Comparison of ENCODE assay signal across 18 mouse cellular contexts in genomic region chr10:45100473-45100872, GRCm38 (mm10). TPM values are rescaled to one million over a fixed set of nuclear protein-coding genes. Genes with fewer than 3 reads are reported as not detected.
DNase-seq lines count a peak whose midpoint lies in the region; ATAC-seq and TF ChIP-seq lines count a peak whose summit lies in the region.
"Had no signal": no experiment of that assay in that cellular context is flagged by ENCODE, and none has a peak within 500 bp of the region (broad histone marks: within the 10 kb centered on the region; RNA-seq: fewer than 3 reads in every experiment).

No protein-coding gene starts in this region.

- no peak for TF ChIP-seq CTCF in kidney, postnatal 0 days (IDR thresholded peaks at IDR 0.05; ENCODE audit: low read depth)

- no peaks in the 10 kb centered on the region for H3K27me3 ChIP-seq in kidney, embryonic 15.5 days
- no peaks in the 10 kb centered on the region for H3K27me3 ChIP-seq in kidney, postnatal 0 days (ENCODE audit: insufficient read depth, low read length)
- H3K27me3 ChIP-seq in liver, embryonic 12.5 days (replicated peaks), result no peaks in the 10 kb centered on the region
- H3K27me3 ChIP-seq in forebrain, embryonic 11.5 days (ENCODE audit: control insufficient read depth, insufficient read depth, low read length), result no peaks in the 10 kb centered on the region
- H3K27me3 ChIP-seq: embryonic facial prominence, embryonic 12.5 days; hindbrain, embryonic 15.5 days; midbrain, embryonic 12.5 days had no signal

- peak; percentile 39 for DNase-seq in kidney, adult 18-20 months
- no peak for DNase-seq in kidney, postnatal 0 days (ENCODE audit: low spot score)
- no peak for DNase-seq in forebrain, embryonic 11.5 days (ENCODE audit: low spot score)
- no peak for DNase-seq in right cerebral cortex, adult 2 months (ENCODE audit: low spot score in 2 of 2)
- DNase-seq: adrenal gland, postnatal 10 days; cerebellum, adult 2 months; gastrocnemius, postnatal 10 days; lung, embryonic 14.5 days; thymus, postnatal 36 days had no signal

- WGBS in kidney, embryonic 15.5 days, result 81% methylated on average over 11 of the region's 11 CpGs
- 73% methylated on average over 11 of the region's 11 CpGs for WGBS in kidney, postnatal 0 days
- WGBS in liver, embryonic 12.5 days (ENCODE audit: insufficient replicate concordance), result 74% methylated on average over 11 of the region's 11 CpGs
- 92% methylated on average over 11 of the region's 11 CpGs for WGBS in forebrain, embryonic 11.5 days

- peaks cover 12% of the 10 kb centered on the region for H3K4me1 ChIP-seq in kidney, embryonic 15.5 days
- 0 out of 2 replicates have a peak, but pooled peaks cover 5% of the 10 kb centered on the region for H3K4me1 ChIP-seq in kidney, postnatal 0 days (replicated peaks; ENCODE audit: insufficient read depth, low read length)
- H3K4me1 ChIP-seq in liver, embryonic 12.5 days, result peaks cover 14% of the 10 kb centered on the region
- no peaks in the 10 kb centered on the region for H3K4me1 ChIP-seq in forebrain, embryonic 11.5 days (replicated peaks; ENCODE audit: control insufficient read depth, insufficient read depth, low read length)
- H3K4me1 ChIP-seq: embryonic facial prominence, embryonic 12.5 days; limb, embryonic 10.5 days had no signal

- no peak overlapping the region for H3K4me3 ChIP-seq in kidney, embryonic 15.5 days (replicated peaks)
- H3K4me3 ChIP-seq in kidney, postnatal 0 days (replicated peaks; ENCODE audit: low read depth, low read length), result no peak overlapping the region
- H3K4me3 ChIP-seq in liver, embryonic 12.5 days, result no peak overlapping the region
- H3K4me3 ChIP-seq in forebrain, embryonic 11.5 days (ENCODE audit: low read depth, low read length), result no peak overlapping the region
- H3K4me3 ChIP-seq: embryonic facial prominence, embryonic 12.5 days; hindbrain, embryonic 15.5 days; layer of hippocampus, adult 2 months; limb, embryonic 10.5 days; midbrain, embryonic 12.5 days had no signal

- peaks cover 58% of the 10 kb centered on the region for H3K36me3 ChIP-seq in kidney, embryonic 15.5 days
- peaks cover 12% of the 10 kb centered on the region for H3K36me3 ChIP-seq in kidney, postnatal 0 days (ENCODE audit: insufficient read depth, low read length)
- peaks cover 55% of the 10 kb centered on the region for H3K36me3 ChIP-seq in liver, embryonic 12.5 days
- peaks cover 5% of the 10 kb centered on the region; the same call in 1 of the 2 replicates for H3K36me3 ChIP-seq in forebrain, embryonic 11.5 days (ENCODE audit: control insufficient read depth, insufficient read depth, low read length)

- no peak overlapping the region for H3K9ac ChIP-seq in kidney, embryonic 15.5 days
- no peak overlapping the region for H3K9ac ChIP-seq in kidney, postnatal 0 days (ENCODE audit: low read depth, low read length)
- H3K9ac ChIP-seq in liver, embryonic 12.5 days, result no peak overlapping the region
- H3K9ac ChIP-seq in forebrain, embryonic 11.5 days (ENCODE audit: low read length), result no peak overlapping the region
- H3K9ac ChIP-seq: embryonic facial prominence, embryonic 12.5 days; hindbrain, embryonic 15.5 days; lung, embryonic 14.5 days; midbrain, embryonic 12.5 days had no signal

- no peak for ATAC-seq in kidney, embryonic 15.5 days (replicated peaks; ENCODE audit: low FRiP score)
- ATAC-seq in kidney, postnatal 0 days (replicated peaks; ENCODE audit: low FRiP score, low read depth), result 0 out of 2 replicates have a peak, but pooled peaks have one; percentile 30
- peak; percentile 49; the same call in 1 of the 2 replicates for ATAC-seq in liver, embryonic 12.5 days
- no peak for ATAC-seq in forebrain, embryonic 11.5 days (replicated peaks; ENCODE audit: low FRiP score)
- ATAC-seq in megakaryocyte progenitor cell, adult 5-6 weeks (replicated peaks; ENCODE audit: poor library complexity), result no peak

- H3K27ac ChIP-seq in kidney, embryonic 15.5 days, result no peak overlapping the region
- no peak overlapping the region for H3K27ac ChIP-seq in kidney, postnatal 0 days
- H3K27ac ChIP-seq in liver, embryonic 12.5 days, result no peak overlapping the region
- no peak overlapping the region for H3K27ac ChIP-seq in forebrain, embryonic 11.5 days (ENCODE audit: low read depth, low read length)
- H3K27ac ChIP-seq: embryonic facial prominence, embryonic 12.5 days; hindbrain, embryonic 15.5 days; layer of hippocampus, adult 2 months; limb, embryonic 10.5 days; macrophage; midbrain, embryonic 12.5 days had no signal

- H3K9me3 ChIP-seq in kidney, embryonic 15.5 days (replicated peaks), result no peaks in the 10 kb centered on the region
- no peaks in the 10 kb centered on the region for H3K9me3 ChIP-seq in kidney, postnatal 0 days (replicated peaks; ENCODE audit: low read length)
- 0 out of 2 replicates have a peak, but pooled peaks cover 3% of the 10 kb centered on the region for H3K9me3 ChIP-seq in liver, embryonic 12.5 days (replicated peaks)
- H3K9me3 ChIP-seq in forebrain, embryonic 11.5 days (ENCODE audit: control insufficient read depth, low read length), result no peaks in the 10 kb centered on the region
- H3K9me3 ChIP-seq: embryonic facial prominence, embryonic 12.5 days; hindbrain, embryonic 15.5 days; limb, embryonic 10.5 days had no signal

- no peak overlapping the region for H3K4me2 ChIP-seq in kidney, embryonic 15.5 days
- no peak overlapping the region for H3K4me2 ChIP-seq in kidney, postnatal 0 days (ENCODE audit: low read length)
- H3K4me2 ChIP-seq in liver, embryonic 12.5 days, result no peak overlapping the region
- H3K4me2 ChIP-seq in forebrain, embryonic 11.5 days (ENCODE audit: low read depth, low read length, severe bottlenecking), result no peak overlapping the region
- H3K4me2 ChIP-seq: embryonic facial prominence, embryonic 12.5 days; hindbrain, embryonic 15.5 days; lung, embryonic 14.5 days; midbrain, embryonic 12.5 days had no signal

RNA-seq across cellular contexts. Expression of gene Prep, which starts 33.5 kb away (rescaled TPM):
- polyA plus RNA-seq in kidney, embryonic 15.5 days (2015; fragmentation: Nextera tagmentation; extraction: Ambion mirVana), result 24.8 and 25.5 TPM in 2 replicates
- 12.8 and 15.6 TPM in 2 replicates for polyA plus RNA-seq in kidney, postnatal 0 days (2015; fragmentation: Nextera tagmentation; extraction: Ambion mirVana)
- 15.7 and 16.1 TPM in 2 replicates for polyA plus RNA-seq in liver, embryonic 12.5 days (2016; fragmentation: Nextera tagmentation; extraction: Ambion mirVana)
- polyA plus RNA-seq in forebrain, embryonic 11.5 days (2014; fragmentation: Nextera tagmentation; extraction: Ambion mirVana), result 27.6 and 28.8 TPM in 2 replicates
- total RNA-seq in megakaryocyte progenitor cell, adult 5-6 weeks (2015), result 10.0 and 10.4 TPM in 2 replicates
- 12.7 and 13.3 TPM in 2 replicates for total RNA-seq in megakaryocyte progenitor cell, adult 5-6 weeks (2017)

Comparison
In these comparisons a context has a peak if more than half of its experiments do, and no peak if none do; other contexts are left out.
1. ATAC-seq: peak in kidney, postnatal 0 days (single experiment) and liver, embryonic 12.5 days (single experiment); none in kidney, embryonic 15.5 days (single experiment), forebrain, embryonic 11.5 days (single experiment) and megakaryocyte progenitor cell, adult 5-6 weeks (single experiment).